Mouse (Mus musculus) small intestine, adult 2 months (tissue): ENCODE results near the gene Slc2a4. TPM values are rescaled to one million over a fixed set of nuclear protein-coding genes. Genes with fewer than 3 reads are reported as not detected.
A peak's percentile ranks its signal among the peaks of the same experiment; 100 is the strongest.
"Not testable (repeated sequence)": the region's sequence is repeated elsewhere in the genome, so short reads cannot be mapped to it uniquely, and the experiment has no call there.

Experiments used
- H3K27ac ChIP-seq: fragments of 200-500 bp; 2 replicates; pipeline ENCODE4 v1.5.1; 2012; ENCODE audit warnings: low read depth, low read length, control low read depth, inconsistent platforms; ENCODE audit not compliant: insufficient read depth
- H3K27me3 ChIP-seq: fragments of 200-500 bp; 2 replicates; pipeline ENCODE4 v1.6.1; 2012; ENCODE audit warnings: mild to moderate bottlenecking, moderate library complexity, low read length, inconsistent platforms; ENCODE audit not compliant: control insufficient read depth, insufficient read depth
- H3K36me3 ChIP-seq: fragments of 200-500 bp; 2 replicates; pipeline ENCODE4 v1.6.1; 2012; ENCODE audit warnings: mild to moderate bottlenecking, low read length, control low read depth, inconsistent platforms; ENCODE audit not compliant: control insufficient read depth, insufficient read depth
- H3K4me1 ChIP-seq: fragments of 200-500 bp; 2 replicates; pipeline ENCODE4 v1.6.1; 2012; ENCODE audit warnings: low read length, inconsistent platforms, mixed read lengths; ENCODE audit not compliant: control insufficient read depth, insufficient read depth, insufficient read length
- H3K4me3 ChIP-seq: fragments of 200-500 bp; 2 replicates; pipeline ENCODE4 v1.5.1; 2012; ENCODE audit warnings: low read depth, mild to moderate bottlenecking, control low read depth, inconsistent platforms, low read length, moderate library complexity
- CTCF ChIP-seq: fragments of 200-500 bp; IDR thresholded peaks from 2 replicates; pipeline ENCODE4 v1.5.1; 2012; ENCODE audit warnings: low read depth, mild to moderate bottlenecking, control low read depth, inconsistent platforms, low read length, moderate library complexity, mixed read lengths; ENCODE audit not compliant: insufficient replicate concordance, insufficient read length; ENCODE audit errors: extremely low read depth
- POLR2A ChIP-seq: fragments of 200-500 bp; IDR thresholded peaks from 2 replicates; pipeline ENCODE4 v1.6.1; 2012; ENCODE audit warnings: low read depth, mild to moderate bottlenecking, control low read depth, inconsistent platforms, low read length, moderate library complexity
- WGBS: fragments of 180-500 bp; shearing (Covaris S2); methylation state at CpG from one replicate; pipeline ENCODE4 v1.1.7; 2018; 5-methylcytosine and 5-hydroxymethylcytosine counted together
- polyA plus RNA-seq: library from polyadenylated mRNA; depleted of rRNA; stranded (reverse); fragments of >200 nt; gene quantifications from 2 replicates; pipeline ENCODE4 v1.2.3, GENCODE M21; 2012

Gene Slc2a4
- polyA plus RNA-seq, 1 experiment = 11.2 TPM

DNA sequence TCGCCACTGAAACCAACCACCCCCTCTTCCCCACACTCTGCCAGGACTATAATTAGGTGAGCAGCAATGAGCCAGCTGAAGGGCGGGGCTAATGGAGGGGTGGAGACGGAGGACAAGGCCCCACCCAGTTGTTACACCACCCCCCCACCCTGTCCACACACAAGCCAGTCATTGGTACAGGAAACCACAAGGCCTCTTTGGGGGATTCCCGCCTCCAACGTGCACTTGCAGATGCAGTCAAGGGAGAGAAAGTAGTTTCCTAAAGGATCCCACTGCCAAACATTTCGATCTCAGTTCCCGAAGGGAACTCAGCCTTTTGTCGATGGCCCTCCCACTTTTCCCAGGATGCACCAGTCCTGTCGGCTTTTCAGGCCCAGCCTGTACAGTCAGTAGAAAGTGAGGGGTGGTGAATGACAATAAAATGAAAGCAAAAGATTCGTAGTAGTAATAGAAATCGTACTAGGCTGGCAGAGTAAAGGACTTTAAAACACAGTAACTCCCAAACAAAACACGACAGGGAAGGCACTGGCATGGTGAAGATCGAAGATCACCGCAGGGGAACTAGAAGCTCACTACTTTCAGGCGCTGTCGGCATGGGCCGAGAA lies 28.2 kb downstream of the Slc2a4 start:
- peaks cover 10% of the 10 kb centered on the region for H3K4me1 ChIP-seq
- WGBS = under 1% methylated on average over 17 of the region's 17 CpGs
- H3K27me3 ChIP-seq = no peaks in the 10 kb centered on the region
- H3K36me3 ChIP-seq = peaks cover 35% of the 10 kb centered on the region
- TF ChIP-seq CTCF (no peak), POLR2A (no peak)
- peak overlapping the region; percentile 88 for H3K27ac ChIP-seq
- peak overlapping the region; percentile 95 for H3K4me3 ChIP-seq

DNA sequence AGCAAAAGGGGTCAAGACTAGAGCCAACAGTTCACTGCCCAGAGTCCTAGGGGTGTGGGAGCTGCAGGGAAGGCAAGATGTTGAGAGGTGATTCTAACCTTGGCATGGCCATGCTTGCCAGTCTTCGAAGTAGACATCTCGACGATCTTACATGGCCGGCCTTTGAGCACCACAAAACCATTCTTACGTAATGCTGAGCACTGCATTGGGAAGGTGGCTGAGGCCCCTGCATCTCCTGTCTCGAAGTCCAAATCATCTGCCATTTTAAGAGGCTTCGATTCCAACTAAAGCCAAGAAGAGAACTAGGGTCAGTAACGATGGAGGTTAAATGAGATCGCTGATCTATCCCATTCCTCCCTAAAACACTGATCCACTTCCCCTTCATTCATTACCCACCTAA lies 28.9 kb downstream of the Slc2a4 start:
- no peak overlapping the region for H3K4me3 ChIP-seq

DNA sequence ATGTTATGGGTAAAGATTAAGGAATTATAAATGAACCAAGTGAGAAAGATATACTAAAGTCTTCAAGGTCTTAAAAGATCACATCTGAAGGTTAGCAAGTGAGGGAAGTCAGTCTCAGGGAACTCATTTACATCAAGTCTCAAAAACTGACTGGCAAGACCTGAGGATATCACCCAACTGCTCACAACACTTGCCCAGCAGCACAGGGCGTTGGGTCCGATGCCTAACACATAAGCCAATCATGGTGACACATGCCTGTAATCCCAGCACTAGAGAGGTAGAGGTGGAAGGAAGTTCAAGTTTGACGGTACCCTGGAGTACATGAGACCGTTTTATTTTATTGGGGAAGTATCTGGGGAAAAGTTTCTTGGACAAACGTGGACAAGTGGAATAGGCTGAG lies 29.9 kb downstream of the Slc2a4 start:
- no peak for TF ChIP-seq CTCF
- no peak for TF ChIP-seq POLR2A
- no peak overlapping the region for H3K4me3 ChIP-seq
- H3K4me1 ChIP-seq = peaks cover 15% of the 10 kb centered on the region
- H3K27me3 ChIP-seq = no peaks in the 10 kb centered on the region
- 71% methylated on average over 5 of the region's 5 CpGs for WGBS
- peaks cover 35% of the 10 kb centered on the region for H3K36me3 ChIP-seq
- H3K27ac ChIP-seq = no peak overlapping the region

More for the DNA sequence above, 28.9 kb downstream of the Slc2a4 start:
- 44% methylated on average over 9 of the region's 9 CpGs for WGBS
- peaks cover 12% of the 10 kb centered on the region for H3K4me1 ChIP-seq
- H3K27me3 ChIP-seq = no peaks in the 10 kb centered on the region
- TF ChIP-seq POLR2A (no peak), CTCF (no peak)
- H3K27ac ChIP-seq = no peak overlapping the region
- H3K36me3 ChIP-seq = peaks cover 35% of the 10 kb centered on the region

DNA sequence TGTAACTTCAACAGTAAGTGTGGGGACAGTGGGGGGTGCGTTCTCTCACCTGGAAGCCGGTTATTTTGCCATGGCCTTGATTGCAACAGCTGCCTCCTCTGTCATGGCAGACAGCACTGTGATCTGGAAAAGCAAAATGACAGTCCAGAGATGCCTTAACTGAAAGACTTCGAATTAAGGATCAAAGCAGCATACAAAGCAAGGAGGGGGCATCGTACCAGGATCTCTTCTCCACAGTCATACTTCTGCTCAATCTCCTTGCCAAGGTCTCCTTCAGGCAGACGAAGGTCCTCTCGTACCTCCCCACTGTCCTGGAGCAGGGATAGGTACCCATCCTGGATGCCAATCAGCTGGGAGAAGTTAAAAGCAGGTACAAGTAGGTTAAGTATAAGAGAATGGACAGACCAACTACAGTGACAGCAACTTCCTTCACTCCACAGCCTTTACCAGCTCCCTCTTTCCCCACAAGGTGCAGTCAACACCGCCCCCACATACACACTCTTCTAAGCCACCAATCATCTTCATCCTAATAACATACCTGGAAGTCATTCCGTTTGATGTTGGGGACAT lies 30.5 kb downstream of the Slc2a4 start:
- WGBS = 80% methylated on average over 8 of the region's 8 CpGs
- Histone ChIP-seq H3K4me1 (peaks cover 14% of the 10 kb centered on the region), H3K4me3 (no peak overlapping the region), H3K27ac (no peak overlapping the region), H3K27me3 (no peaks in the 10 kb centered on the region), H3K36me3 (peaks cover 35% of the 10 kb centered on the region)
- TF ChIP-seq POLR2A (no peak), CTCF (no peak)

DNA sequence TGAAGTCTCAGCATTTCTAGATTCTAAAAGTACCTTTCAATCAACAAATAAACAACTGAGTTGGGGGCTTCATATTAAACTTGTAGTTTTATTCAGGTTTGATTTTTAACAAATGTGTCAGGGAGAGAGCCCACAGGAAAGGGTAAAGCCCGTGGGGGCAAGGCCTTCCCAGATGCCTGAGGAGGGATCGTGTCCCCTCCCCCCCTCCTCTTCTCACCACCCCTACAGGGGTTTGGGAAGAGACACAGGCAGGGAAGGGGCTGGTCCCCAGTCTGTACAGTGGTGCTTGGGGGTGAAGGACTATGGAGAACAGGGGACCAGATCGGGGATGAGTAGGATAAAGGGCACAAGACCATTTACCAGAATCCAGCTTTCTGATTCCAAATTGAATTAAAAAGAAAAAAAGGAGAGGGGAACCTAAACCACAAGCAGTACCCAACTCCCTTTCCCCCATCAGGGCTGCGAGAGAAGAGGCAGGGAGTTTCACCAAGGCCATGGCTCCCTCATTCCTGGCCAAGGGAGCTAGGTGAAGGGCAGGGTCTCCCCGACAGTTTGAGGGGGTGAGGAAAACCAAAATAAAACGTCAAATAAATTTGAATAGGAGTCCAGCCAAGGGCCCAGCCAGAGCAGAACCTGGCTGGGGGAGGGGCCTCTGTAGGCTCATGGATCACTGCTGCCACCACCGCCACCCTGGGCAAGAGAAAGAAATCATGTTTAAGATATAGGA lies 31.2 kb downstream of the Slc2a4 start:
- WGBS = 61% methylated on average over 7 of the region's 7 CpGs
- Histone ChIP-seq H3K4me1 (peaks cover 14% of the 10 kb centered on the region), H3K36me3 (peaks cover 41% of the 10 kb centered on the region)
- not testable (repeated sequence) for H3K27me3 ChIP-seq, H3K27ac ChIP-seq, H3K4me3 ChIP-seq

DNA sequence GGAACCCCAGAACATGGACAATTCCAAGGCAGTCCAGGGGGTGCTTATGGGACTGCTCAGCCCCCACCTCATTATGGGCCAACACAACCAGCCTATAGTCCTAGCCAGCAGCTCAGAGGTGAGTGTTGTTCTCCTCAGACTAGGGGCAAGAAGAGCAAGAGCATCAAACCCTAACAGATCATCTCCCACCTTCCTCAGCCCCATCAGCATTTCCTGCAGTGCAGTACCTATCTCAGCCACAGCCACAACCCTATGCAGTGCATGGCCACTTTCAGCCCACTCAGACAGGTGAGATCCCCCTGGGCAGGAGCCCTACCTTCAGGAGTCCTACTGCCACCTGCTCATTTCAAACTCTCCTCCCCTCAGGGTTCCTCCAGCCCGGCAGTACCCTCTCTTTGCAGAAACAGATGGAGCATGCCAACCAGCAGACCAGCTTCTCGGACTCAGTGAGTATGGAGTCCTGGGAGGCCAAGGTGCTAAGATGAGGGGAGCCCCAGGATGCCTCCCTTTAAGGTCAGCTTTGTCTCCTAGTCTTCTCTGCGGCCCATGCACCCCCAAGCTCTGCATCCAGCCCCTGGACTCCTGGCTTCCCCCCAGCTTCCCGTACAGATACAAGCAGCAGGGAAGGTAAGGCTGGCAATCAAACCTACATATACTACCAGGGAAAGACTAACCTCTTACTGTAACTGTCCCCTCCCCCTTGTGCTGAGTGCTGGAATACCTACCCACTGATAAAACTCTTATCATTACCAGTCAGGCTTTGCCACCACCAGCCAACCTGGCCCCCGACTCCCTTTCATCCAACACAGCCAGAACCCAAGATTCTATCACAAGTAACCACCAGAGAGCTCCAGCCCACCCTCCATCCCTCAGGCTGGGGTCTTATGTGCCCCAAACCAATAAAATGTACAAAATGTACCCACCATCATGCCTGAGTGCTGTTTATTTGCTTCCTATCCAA lies 32.0 kb downstream of the Slc2a4 start:
- TF ChIP-seq POLR2A (no peak), CTCF (peak; percentile 12; the same call in 1 of the 2 replicates)
- 42% methylated on average over 5 of the region's 5 CpGs for WGBS
- H3K27me3 ChIP-seq = no peaks in the 10 kb centered on the region
- H3K4me3 ChIP-seq = no peak overlapping the region
- no peak overlapping the region for H3K27ac ChIP-seq
- H3K36me3 ChIP-seq = peaks cover 50% of the 10 kb centered on the region
- H3K4me1 ChIP-seq = peaks cover 14% of the 10 kb centered on the region
